Mouse (Mus musculus): ENCODE data around the gene Slc9a3r2. TPM values are rescaled to one million over a fixed set of nuclear protein-coding genes. Genes with fewer than 3 reads are reported as not detected.
"Not testable (repeated sequence)": the region's sequence is repeated elsewhere in the genome, so short reads cannot be mapped to it uniquely, and the experiment has no call there.

Gene Slc9a3r2
- polyA plus RNA-seq, 1 experiment: 0.04 TPM

- H3K9me3 ChIP-seq (ENCODE audit: control insufficient read depth, low read length): no peaks in the 10 kb centered on the region
- H3K27me3 ChIP-seq (ENCODE audit: control insufficient read depth): no peaks in the 10 kb centered on the region
- peaks cover 24% of the 10 kb centered on the region for H3K36me3 ChIP-seq (ENCODE audit: control insufficient read depth)
- H3K4me3 ChIP-seq (replicated peaks): peak overlapping the region; percentile 100
- peaks cover 60% of the 10 kb centered on the region for H3K4me1 ChIP-seq (ENCODE audit: control insufficient read depth)
- no peak for TF ChIP-seq GATA1 (IDR thresholded peaks at IDR 0.05; ENCODE audit: low read length)
- no peak for TF ChIP-seq TAL1 (IDR thresholded peaks at IDR 0.05; ENCODE audit: low read length)
These were observed 20.2 kb upstream of the Slc9a3r2 start for GRCm38 (mm10) chr17:24670246-24670844.

GRCm38 (mm10) chr17:24669545-24670245 is 19.6 kb upstream of the Slc9a3r2 start, which contains the start of gene Zfp598:
Zfp598 (plus strand) TSS chr17:24669687.
- H3K36me3 ChIP-seq (ENCODE audit: control insufficient read depth): peaks cover 22% of the 10 kb centered on the region
- H3K27me3 ChIP-seq (ENCODE audit: control insufficient read depth): no peaks in the 10 kb centered on the region
- peak within 1 kb of the TSS; percentile 100 for H3K4me3 ChIP-seq (replicated peaks)
- H3K9me3 ChIP-seq (ENCODE audit: control insufficient read depth, low read length): no peaks in the 10 kb centered on the region
- TF ChIP-seq GATA1 (IDR thresholded peaks at IDR 0.05; ENCODE audit: low read length) (no peak), TAL1 (IDR thresholded peaks at IDR 0.05; ENCODE audit: low read length) (no peak)
- H3K4me1 ChIP-seq (ENCODE audit: control insufficient read depth): peaks cover 59% of the 10 kb centered on the region

- peaks cover 56% of the 10 kb centered on the region for H3K4me1 ChIP-seq (ENCODE audit: control insufficient read depth)
These were observed 19.1 kb upstream of the Slc9a3r2 start for GRCm38 (mm10) chr17:24669214-24669544.

GRCm38 (mm10) chr17:24667416-24667815 is 17.3 kb upstream of the Slc9a3r2 start:
- H3K27me3 ChIP-seq (ENCODE audit: control insufficient read depth): peaks cover 2% of the 10 kb centered on the region; the same call in 1 of the 2 replicates
- H3K4me3 ChIP-seq (replicated peaks): no peak overlapping the region
- peaks cover 44% of the 10 kb centered on the region for H3K4me1 ChIP-seq (ENCODE audit: control insufficient read depth)
- no peak for TF ChIP-seq GATA1 (IDR thresholded peaks at IDR 0.05; ENCODE audit: low read length)
- TF ChIP-seq TAL1 (IDR thresholded peaks at IDR 0.05; ENCODE audit: low read length): no peak
- H3K9me3 ChIP-seq (ENCODE audit: control insufficient read depth, low read length): no peaks in the 10 kb centered on the region
- H3K36me3 ChIP-seq (ENCODE audit: control insufficient read depth): peaks cover 7% of the 10 kb centered on the region

More at GRCm38 (mm10) chr17:24669214-24669544, 19.1 kb upstream of the Slc9a3r2 start:
- H3K9me3 ChIP-seq (ENCODE audit: control insufficient read depth, low read length); H3K27me3 ChIP-seq (ENCODE audit: control insufficient read depth): not testable (repeated sequence)
- Histone ChIP-seq H3K4me3 (replicated peaks) (peak overlapping the region; percentile 100), H3K36me3 (ENCODE audit: control insufficient read depth) (peaks cover 20% of the 10 kb centered on the region)

DNA sequence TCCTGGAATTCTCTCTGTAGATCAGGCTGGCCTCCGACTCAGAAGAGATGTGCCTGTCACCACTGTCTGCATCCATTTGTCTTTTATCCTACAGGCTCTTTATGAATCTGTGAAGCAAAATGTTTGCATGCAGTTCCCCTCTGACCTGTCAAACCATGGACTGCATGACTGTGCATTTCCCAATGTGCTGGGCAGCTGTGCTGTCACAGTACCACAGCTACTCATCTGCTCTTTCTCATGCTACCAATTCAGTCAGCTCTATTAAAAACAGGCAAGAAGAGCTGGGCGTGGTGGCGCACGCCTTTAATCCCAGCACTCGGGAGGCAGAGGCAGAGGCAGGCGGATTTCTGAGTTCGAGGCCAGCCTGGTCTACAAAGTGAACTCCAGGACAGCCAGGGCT is 16.9 kb upstream of the Slc9a3r2 start:
- peaks cover 40% of the 10 kb centered on the region for H3K4me1 ChIP-seq (ENCODE audit: control insufficient read depth)
- not testable (repeated sequence) for H3K4me3 ChIP-seq (replicated peaks); H3K27me3 ChIP-seq (ENCODE audit: control insufficient read depth); H3K36me3 ChIP-seq (ENCODE audit: control insufficient read depth); H3K9me3 ChIP-seq (ENCODE audit: control insufficient read depth, low read length)

DNA sequence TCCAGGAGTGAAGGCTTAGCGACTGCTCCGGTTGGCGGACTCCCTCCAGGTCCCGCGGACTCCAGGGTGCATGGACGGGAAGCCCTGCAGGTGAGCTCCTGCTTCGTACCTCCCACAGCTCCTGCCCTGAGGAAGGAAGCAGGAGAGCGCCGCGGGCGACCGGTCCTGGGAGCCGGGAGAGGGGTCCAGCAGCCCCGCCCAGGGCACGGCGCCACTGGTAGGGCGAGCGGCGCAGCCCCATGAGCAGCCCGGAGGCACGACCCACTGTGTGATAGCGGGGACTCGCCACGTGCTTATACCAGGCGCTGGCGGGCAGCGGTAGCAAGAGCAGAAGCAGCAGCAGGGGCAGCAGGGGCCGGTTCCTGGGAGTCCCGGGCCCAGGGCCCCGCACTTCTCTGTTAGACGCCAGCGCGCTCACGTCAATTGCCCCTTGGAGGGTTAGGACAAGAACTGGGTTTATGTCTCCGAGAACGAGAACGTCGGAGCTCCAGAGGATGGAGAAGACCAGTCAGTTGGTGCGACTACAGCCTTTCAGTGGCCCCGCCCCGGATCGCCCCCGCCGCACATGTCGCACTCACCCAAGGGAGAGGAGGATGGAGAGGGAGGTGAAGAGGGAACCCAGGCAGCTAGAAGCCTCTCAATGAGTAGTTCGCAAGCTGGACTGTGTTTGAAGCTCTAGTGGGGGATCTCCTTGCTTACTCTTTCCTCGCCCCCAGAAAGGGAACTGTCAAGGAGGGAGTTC is 8.1 kb upstream of the Slc9a3r2 start, which contains the start of gene Npw:
Gene Npw (minus strand): TSS at position 441 of the 742 bp plus-strand sequence.
- H3K36me3 ChIP-seq (ENCODE audit: control insufficient read depth): no peaks in the 10 kb centered on the region
- no peak for TF ChIP-seq TAL1 (IDR thresholded peaks at IDR 0.05; ENCODE audit: low read length)
- TF ChIP-seq GATA1 (IDR thresholded peaks at IDR 0.05; ENCODE audit: low read length): no peak
- H3K4me1 ChIP-seq (ENCODE audit: control insufficient read depth): peaks cover 9% of the 10 kb centered on the region
- no peak within 1 kb of the TSS for H3K4me3 ChIP-seq (replicated peaks)
- peaks cover 53% of the 10 kb centered on the region for H3K27me3 ChIP-seq (ENCODE audit: control insufficient read depth)
- H3K9me3 ChIP-seq (ENCODE audit: control insufficient read depth, low read length): no peaks in the 10 kb centered on the region

DNA sequence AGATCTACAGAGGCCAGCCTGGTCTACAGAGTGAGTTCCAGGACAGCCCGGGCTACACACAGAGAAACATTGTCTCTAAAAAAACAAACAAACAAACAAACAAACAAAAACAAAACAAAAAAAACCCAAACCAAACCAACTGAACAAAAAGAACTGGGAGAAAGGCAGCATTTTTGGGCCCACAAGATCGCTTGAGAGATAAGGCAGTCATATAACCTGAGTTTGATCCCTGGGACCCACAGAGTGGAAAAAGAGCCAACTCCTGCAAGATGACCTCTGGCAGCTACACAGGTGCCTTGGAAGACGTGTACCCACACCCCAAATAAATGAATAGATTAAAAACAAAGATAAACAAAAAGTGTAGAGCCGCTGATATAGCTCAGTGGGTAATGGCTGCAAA is 4.8 kb upstream of the Slc9a3r2 start:
- H3K27me3 ChIP-seq (ENCODE audit: control insufficient read depth): peaks cover 78% of the 10 kb centered on the region
- H3K36me3 ChIP-seq (ENCODE audit: control insufficient read depth): no peaks in the 10 kb centered on the region
- no peaks in the 10 kb centered on the region for H3K9me3 ChIP-seq (ENCODE audit: control insufficient read depth, low read length)
- no peak overlapping the region for H3K4me3 ChIP-seq (replicated peaks)
- peaks cover 11% of the 10 kb centered on the region for H3K4me1 ChIP-seq (ENCODE audit: control insufficient read depth)
- TF ChIP-seq GATA1 (IDR thresholded peaks at IDR 0.05; ENCODE audit: low read length): peak; percentile 79
- TF ChIP-seq TAL1 (IDR thresholded peaks at IDR 0.05; ENCODE audit: low read length): no peak

GRCm38 (mm10) chr17:24653967-24654710 is 4.0 kb upstream of the Slc9a3r2 start:
- TF ChIP-seq GATA1 (IDR thresholded peaks at IDR 0.05; ENCODE audit: low read length): no peak
- TF ChIP-seq TAL1 (IDR thresholded peaks at IDR 0.05; ENCODE audit: low read length): no peak
- Histone ChIP-seq H3K36me3 (ENCODE audit: control insufficient read depth) (no peaks in the 10 kb centered on the region), H3K9me3 (ENCODE audit: control insufficient read depth, low read length) (no peaks in the 10 kb centered on the region), H3K27me3 (ENCODE audit: control insufficient read depth) (peaks cover 79% of the 10 kb centered on the region), H3K4me3 (replicated peaks) (no peak overlapping the region), H3K4me1 (ENCODE audit: control insufficient read depth) (peaks cover 18% of the 10 kb centered on the region)

GRCm38 (mm10) chr17:24651835-24652234 is 1.7 kb upstream of the Slc9a3r2 start:
- Histone ChIP-seq H3K4me3 (replicated peaks) (no peak overlapping the region), H3K36me3 (ENCODE audit: control insufficient read depth) (no peaks in the 10 kb centered on the region), H3K4me1 (ENCODE audit: control insufficient read depth) (peaks cover 20% of the 10 kb centered on the region), H3K9me3 (ENCODE audit: control insufficient read depth, low read length) (no peaks in the 10 kb centered on the region), H3K27me3 (ENCODE audit: control insufficient read depth) (peaks cover 73% of the 10 kb centered on the region)
- no peak for TF ChIP-seq TAL1 (IDR thresholded peaks at IDR 0.05; ENCODE audit: low read length)
